Mouse (Mus musculus) heart, embryonic 10.5 days (tissue): ENCODE measurements at regions not wholly inside any gene's neighbourhood (a gene's known extent, or its start where the extent isn't known, plus 50 kb on each side); places are given as distances from the start of the nearest gene placed in this dataset.

Experiments
- DNase-seq: peaks from one replicate; pipeline ENCODE4 v3.0.0-alpha.2; 2017; ENCODE audit warnings: low spot score
- H3K27ac ChIP-seq: fragments of 300-500 bp; sonication (generic); 2 replicates; pipeline ENCODE4 v1.5.1; 2016; ENCODE audit warnings: mild to moderate bottlenecking
- H3K27me3 ChIP-seq: fragments of 300-500 bp; sonication (generic); 2 replicates; pipeline ENCODE4 v1.6.1; 2016; ENCODE audit warnings: mild to moderate bottlenecking; ENCODE audit not compliant: poor library complexity, insufficient read depth, severe bottlenecking
- H3K36me3 ChIP-seq: fragments of 300-500 bp; sonication (generic); 2 replicates; pipeline ENCODE4 v1.6.1; 2016; ENCODE audit warnings: mild to moderate bottlenecking, moderate library complexity
- H3K4me1 ChIP-seq: fragments of 300-500 bp; sonication (generic); 2 replicates; pipeline ENCODE4 v1.6.1; 2016; ENCODE audit warnings: mild to moderate bottlenecking
- H3K4me3 ChIP-seq: fragments of 300-500 bp; sonication (generic); 2 replicates; pipeline ENCODE4 v1.5.1; 2016; ENCODE audit warnings: mild to moderate bottlenecking, moderate library complexity
- H3K9me3 ChIP-seq: fragments of 300-500 bp; sonication (generic); 2 replicates; pipeline ENCODE4 v1.6.1; 2016; ENCODE audit warnings: mild to moderate bottlenecking, moderate library complexity
- WGBS: fragments of 180-500 bp; shearing (Covaris S2); methylation state at CpG from one replicate; pipeline ENCODE4 v1.1.7; 2016; 5-methylcytosine and 5-hydroxymethylcytosine counted together

GRCm38 (mm10) chr19:21990970-21991369 is 147.9 kb upstream of the Trpm3 start:
- no peak overlapping the region for H3K27ac ChIP-seq
- no peak overlapping the region for H3K4me3 ChIP-seq
- DNase-seq = no peak
- no peaks in the 10 kb centered on the region for H3K27me3 ChIP-seq
- H3K36me3 ChIP-seq = no peaks in the 10 kb centered on the region
- H3K9me3 ChIP-seq = no peaks in the 10 kb centered on the region
- 89% methylated on average over 4 of the region's 4 CpGs for WGBS
- no peaks in the 10 kb centered on the region for H3K4me1 ChIP-seq

- no peaks in the 10 kb centered on the region for H3K27me3 ChIP-seq
- H3K36me3 ChIP-seq = no peaks in the 10 kb centered on the region
- H3K4me3 ChIP-seq = no peak overlapping the region
- H3K4me1 ChIP-seq = no peaks in the 10 kb centered on the region
- DNase-seq = no peak
- H3K9me3 ChIP-seq = no peaks in the 10 kb centered on the region
- H3K27ac ChIP-seq = no peak overlapping the region
Observed at GRCm38 (mm10) chr19:21991413-21991812, 147.4 kb upstream of the Trpm3 start.

- 85% methylated on average over 5 of the region's 5 CpGs for WGBS
- Histone ChIP-seq H3K27me3 (no peaks in the 10 kb centered on the region), H3K27ac (no peak overlapping the region), H3K4me3 (no peak overlapping the region), H3K4me1 (no peaks in the 10 kb centered on the region), H3K9me3 (no peaks in the 10 kb centered on the region), H3K36me3 (no peaks in the 10 kb centered on the region)
- no peak for DNase-seq
Observed at GRCm38 (mm10) chr19:21999621-22000020, 139.2 kb upstream of the Trpm3 start.

- DNase-seq = no peak
- H3K36me3 ChIP-seq = no peaks in the 10 kb centered on the region
- H3K9me3 ChIP-seq = no peaks in the 10 kb centered on the region
- H3K27ac ChIP-seq = no peak overlapping the region
- H3K4me1 ChIP-seq = no peaks in the 10 kb centered on the region
- H3K27me3 ChIP-seq = no peaks in the 10 kb centered on the region
- H3K4me3 ChIP-seq = no peak overlapping the region
- WGBS = 85% methylated on average over 13 of the region's 13 CpGs
Observed at GRCm38 (mm10) chr19:22008053-22008935, 130.6 kb upstream of the Trpm3 start.

GRCm38 (mm10) chr19:22010239-22010638 is 128.6 kb upstream of the Trpm3 start:
- Histone ChIP-seq H3K4me1 (no peaks in the 10 kb centered on the region), H3K27ac (no peak overlapping the region), H3K36me3 (no peaks in the 10 kb centered on the region), H3K4me3 (no peak overlapping the region), H3K9me3 (no peaks in the 10 kb centered on the region), H3K27me3 (no peaks in the 10 kb centered on the region)
- WGBS = 68% methylated on average over 5 of the region's 5 CpGs
- no peak for DNase-seq

- H3K27ac ChIP-seq = no peak overlapping the region
- H3K36me3 ChIP-seq = no peaks in the 10 kb centered on the region
- no peaks in the 10 kb centered on the region for H3K4me1 ChIP-seq
- H3K27me3 ChIP-seq = no peaks in the 10 kb centered on the region
- no peaks in the 10 kb centered on the region for H3K9me3 ChIP-seq
- whole genome bisulfite sequencing = 84% methylated on average over 3 of the region's 3 CpGs
- no peak for DNase-seq
- no peak overlapping the region for H3K4me3 ChIP-seq
Observed at GRCm38 (mm10) chr19:22015854-22016610, 122.8 kb upstream of the Trpm3 start.

- Histone ChIP-seq H3K27me3 (no peaks in the 10 kb centered on the region), H3K27ac (no peak overlapping the region), H3K9me3 (no peaks in the 10 kb centered on the region), H3K4me3 (no peak overlapping the region), H3K36me3 (no peaks in the 10 kb centered on the region), H3K4me1 (no peaks in the 10 kb centered on the region)
- DNase-seq = no peak
- 84% methylated on average over 2 of the region's 2 CpGs for whole genome bisulfite sequencing
Observed at GRCm38 (mm10) chr19:22017425-22017824, 121.4 kb upstream of the Trpm3 start.

GRCm38 (mm10) chr19:22027577-22027976 is 111.3 kb upstream of the Trpm3 start:
- no peaks in the 10 kb centered on the region for H3K4me1 ChIP-seq
- no peaks in the 10 kb centered on the region for H3K36me3 ChIP-seq
- no peaks in the 10 kb centered on the region for H3K9me3 ChIP-seq
- no peaks in the 10 kb centered on the region for H3K27me3 ChIP-seq
- no peak overlapping the region for H3K4me3 ChIP-seq
- no peak for DNase-seq
- H3K27ac ChIP-seq = no peak overlapping the region

- WGBS = 77% methylated on average over 6 of the region's 6 CpGs
- DNase-seq = no peak
- Histone ChIP-seq H3K9me3 (no peaks in the 10 kb centered on the region), H3K36me3 (no peaks in the 10 kb centered on the region), H3K27ac (no peak overlapping the region), H3K4me3 (no peak overlapping the region), H3K4me1 (no peaks in the 10 kb centered on the region), H3K27me3 (no peaks in the 10 kb centered on the region)
Observed at GRCm38 (mm10) chr19:22047657-22048056, 91.2 kb upstream of the Trpm3 start.

- Histone ChIP-seq H3K27ac (no peak overlapping the region), H3K9me3 (no peaks in the 10 kb centered on the region), H3K4me1 (no peaks in the 10 kb centered on the region), H3K27me3 (no peaks in the 10 kb centered on the region), H3K4me3 (no peak overlapping the region), H3K36me3 (no peaks in the 10 kb centered on the region)
- DNase-seq = no peak
- WGBS = 82% methylated on average over 8 of the region's 8 CpGs
Observed at GRCm38 (mm10) chr19:22066302-22066701, 72.5 kb upstream of the Trpm3 start.

- WGBS = 73% methylated on average over 15 of the region's 15 CpGs
- no peaks in the 10 kb centered on the region for H3K4me1 ChIP-seq
Observed at GRCm38 (mm10) chr19:22070246-22071030, 68.4 kb upstream of the Trpm3 start.

GRCm38 (mm10) chr19:22071701-22072100 is 67.1 kb upstream of the Trpm3 start:
- Histone ChIP-seq H3K36me3 (no peaks in the 10 kb centered on the region), H3K27ac (no peak overlapping the region), H3K27me3 (no peaks in the 10 kb centered on the region), H3K4me3 (no peak overlapping the region), H3K9me3 (no peaks in the 10 kb centered on the region), H3K4me1 (no peaks in the 10 kb centered on the region)
- 30% methylated on average over 3 of the region's 3 CpGs for WGBS
- no peak for DNase-seq

More at GRCm38 (mm10) chr19:22070246-22071030, 68.4 kb upstream of the Trpm3 start:
- H3K27ac ChIP-seq = no peak overlapping the region
- no peak overlapping the region for H3K4me3 ChIP-seq
- H3K36me3 ChIP-seq = no peaks in the 10 kb centered on the region
- DNase-seq = no peak
- H3K9me3 ChIP-seq = no peaks in the 10 kb centered on the region
- no peaks in the 10 kb centered on the region for H3K27me3 ChIP-seq

GRCm38 (mm10) chr19:22074042-22074441 is 64.8 kb upstream of the Trpm3 start:
- WGBS = 75% methylated on average over 7 of the region's 7 CpGs
- no peaks in the 10 kb centered on the region for H3K9me3 ChIP-seq

More at GRCm38 (mm10) chr19:22074042-22074441, 64.8 kb upstream of the Trpm3 start:
- no peak for DNase-seq
- Histone ChIP-seq H3K36me3 (no peaks in the 10 kb centered on the region), H3K27ac (no peak overlapping the region), H3K4me3 (no peak overlapping the region), H3K27me3 (no peaks in the 10 kb centered on the region), H3K4me1 (no peaks in the 10 kb centered on the region)
